In the genomic region with DNA sequence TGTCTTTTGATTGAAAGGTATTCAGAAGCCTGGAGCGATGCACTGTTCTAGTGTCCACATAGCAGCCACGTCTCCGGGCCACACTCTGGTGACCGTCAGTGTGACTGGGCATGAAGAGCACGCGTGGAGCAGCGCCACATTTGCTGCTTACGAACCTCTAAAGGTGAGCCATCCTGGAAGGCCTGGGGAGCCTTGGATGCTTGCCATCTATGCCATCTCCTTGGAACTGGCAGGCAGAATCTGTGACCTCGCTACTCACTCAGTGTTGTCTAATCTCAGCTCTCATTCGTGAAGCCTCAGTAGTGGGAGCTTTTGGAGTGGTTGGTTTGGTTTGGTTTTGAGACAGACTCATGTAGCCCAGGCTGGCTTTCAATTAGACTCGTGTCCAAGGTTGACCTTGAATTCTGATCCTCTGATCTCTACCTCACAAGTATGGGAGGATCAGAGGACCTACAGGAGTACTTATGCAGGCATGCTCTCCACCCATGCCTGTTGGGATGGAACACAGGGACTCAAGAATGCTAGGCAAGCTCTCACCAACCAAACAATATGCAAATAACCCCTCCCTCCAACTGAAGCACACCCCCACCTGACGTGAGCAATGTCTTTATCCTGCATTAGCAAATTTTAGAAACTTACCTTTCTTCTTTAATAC, we compare ENCODE assay signal across 17 mouse cellular contexts. TPM values are rescaled to one million over a fixed set of nuclear protein-coding genes. Genes with fewer than 3 reads are reported as not detected.
A peak's percentile ranks its signal among the peaks of the same experiment; 100 is the strongest.
DNase-seq lines count a peak whose midpoint lies in the region; ATAC-seq and TF ChIP-seq lines count a peak whose summit lies in the region.
"Had no signal": no experiment of that assay in that cellular context is flagged by ENCODE, and none has a peak within 500 bp of the region (broad histone marks: within the 10 kb centered on the region; RNA-seq: fewer than 3 reads in every experiment).

No protein-coding gene starts in this region.

- H3K27ac ChIP-seq in kidney, postnatal 0 days, result no peak overlapping the region
- no peak overlapping the region for H3K27ac ChIP-seq in forebrain, embryonic 16.5 days (ENCODE audit: low read length)
- H3K27ac ChIP-seq: embryonic facial prominence, embryonic 12.5 days; forebrain, embryonic 12.5 days; gastrocnemius, adult 2 months; hindbrain, embryonic 10.5 days; hindbrain, embryonic 14.5 days; intestine, embryonic 15.5 days had no signal

- no peaks in the 10 kb centered on the region for H3K36me3 ChIP-seq in kidney, postnatal 0 days (ENCODE audit: insufficient read depth, low read length)
- no peaks in the 10 kb centered on the region for H3K36me3 ChIP-seq in forebrain, embryonic 16.5 days (ENCODE audit: control insufficient read depth, insufficient read depth)
- H3K36me3 ChIP-seq: embryonic facial prominence, embryonic 12.5 days; forebrain, embryonic 12.5 days; heart, embryonic 12.5 days; hindbrain, embryonic 10.5 days; intestine, embryonic 15.5 days had no signal

- H3K9ac ChIP-seq in kidney, postnatal 0 days (ENCODE audit: low read depth, low read length), result no peak overlapping the region
- H3K9ac ChIP-seq in forebrain, embryonic 16.5 days (replicated peaks; ENCODE audit: low read depth, low read length), result no peak overlapping the region
- H3K9ac ChIP-seq: embryonic facial prominence, embryonic 12.5 days; forebrain, embryonic 12.5 days; forebrain, postnatal 0 days; heart, embryonic 12.5 days; hindbrain, embryonic 14.5 days; intestine, embryonic 15.5 days had no signal

- no peak overlapping the region for H3K4me2 ChIP-seq in kidney, postnatal 0 days (ENCODE audit: low read length)
- no peak overlapping the region for H3K4me2 ChIP-seq in forebrain, embryonic 16.5 days (ENCODE audit: low read length)
- H3K4me2 ChIP-seq: embryonic facial prominence, embryonic 12.5 days; forebrain, embryonic 12.5 days; heart, embryonic 12.5 days; hindbrain, embryonic 14.5 days; intestine, embryonic 15.5 days had no signal

- ATAC-seq in kidney, postnatal 0 days (replicated peaks; ENCODE audit: low FRiP score, low read depth), result 0 out of 2 replicates have a peak, but pooled peaks have one; percentile 33
- no peak for ATAC-seq in forebrain, embryonic 16.5 days
- ATAC-seq: forebrain, postnatal 0 days; intestine, embryonic 15.5 days had no signal

- TF ChIP-seq CTCF in kidney, postnatal 0 days (IDR thresholded peaks at IDR 0.05; ENCODE audit: low read depth), result no peak

- 92% methylated on average over 12 of the region's 12 CpGs for WGBS in kidney, postnatal 0 days
- WGBS in forebrain, embryonic 16.5 days, result 87% methylated on average over 12 of the region's 12 CpGs

- DNase-seq in kidney, postnatal 0 days (ENCODE audit: low spot score), result no peak
- no peak for DNase-seq in kidney, adult 18-20 months
- peak; percentile 94 for DNase-seq in ZHBTc4 (ENCODE audit: low read depth, low spot score)
- peak; percentile 36 for DNase-seq in adrenal gland, postnatal 25 days
- no peak for DNase-seq in frontal cortex, adult 2 months (ENCODE audit: extremely low spot score in 1 of 2, low spot score in 1 of 2)
- DNase-seq: cerebellum, adult 2 months; forebrain, postnatal 0 days; gastrocnemius, adult 2 months; gastrocnemius, postnatal 25 days; kidney, adult 2 months had no signal

- no peak overlapping the region for H3K4me3 ChIP-seq in kidney, postnatal 0 days (replicated peaks; ENCODE audit: low read depth, low read length)
- H3K4me3 ChIP-seq in forebrain, embryonic 16.5 days (replicated peaks; ENCODE audit: low read length), result no peak overlapping the region
- H3K4me3 ChIP-seq: embryonic facial prominence, embryonic 12.5 days; forebrain, embryonic 12.5 days; gastrocnemius, adult 2 months; heart, embryonic 12.5 days; hindbrain, embryonic 10.5 days; intestine, embryonic 15.5 days had no signal

- H3K4me1 ChIP-seq in kidney, postnatal 0 days (replicated peaks; ENCODE audit: insufficient read depth, low read length), result no peaks in the 10 kb centered on the region
- no peaks in the 10 kb centered on the region for H3K4me1 ChIP-seq in forebrain, embryonic 16.5 days (replicated peaks; ENCODE audit: control insufficient read depth, insufficient read depth, low read length)
- H3K4me1 ChIP-seq: embryonic facial prominence, embryonic 12.5 days; forebrain, embryonic 12.5 days; heart, embryonic 12.5 days; hindbrain, embryonic 10.5 days; intestine, embryonic 15.5 days had no signal

- no peaks in the 10 kb centered on the region for H3K9me3 ChIP-seq in kidney, postnatal 0 days (replicated peaks; ENCODE audit: low read length)
- no peaks in the 10 kb centered on the region for H3K9me3 ChIP-seq in forebrain, embryonic 16.5 days (ENCODE audit: control insufficient read depth, low read length)
- H3K9me3 ChIP-seq: embryonic facial prominence, embryonic 12.5 days; forebrain, embryonic 12.5 days; heart, embryonic 12.5 days; hindbrain, embryonic 10.5 days; intestine, embryonic 15.5 days had no signal

- H3K27me3 ChIP-seq in kidney, postnatal 0 days (ENCODE audit: insufficient read depth, low read length), result no peaks in the 10 kb centered on the region
- no peaks in the 10 kb centered on the region for H3K27me3 ChIP-seq in forebrain, embryonic 16.5 days (replicated peaks; ENCODE audit: control insufficient read depth, insufficient read depth, low read length)
- H3K27me3 ChIP-seq: embryonic facial prominence, embryonic 12.5 days; forebrain, embryonic 12.5 days; heart, embryonic 12.5 days; intestine, embryonic 15.5 days had no signal

RNA-seq across cellular contexts. Expression of a gene that starts 47.3 kb away (rescaled TPM):
- polyA plus RNA-seq in kidney, postnatal 0 days (2015; fragmentation: Nextera tagmentation; extraction: Ambion mirVana), result 0.08 and 0.12 TPM in 2 replicates
- 0.55 and 0.71 TPM in 2 replicates for total RNA-seq in adrenal gland, postnatal 25 days (2021)
- polyA plus RNA-seq in frontal cortex, adult 2 months (2012; rRNA removed), result 0.40 and 0.42 TPM in 2 replicates
- 0.22 and 0.42 TPM in 2 replicates for polyA plus RNA-seq in forebrain, embryonic 16.5 days (2015; fragmentation: Nextera tagmentation; extraction: Ambion mirVana)

Comparison
In these comparisons a context has a peak if more than half of its experiments do, and no peak if none do; other contexts are left out.
1. DNase-seq: peak in ZHBTc4 (single experiment) and adrenal gland, postnatal 25 days (single experiment); none in kidney, postnatal 0 days (single experiment), kidney, adult 18-20 months (single experiment) and frontal cortex, adult 2 months (0 of 2).